Mouse (Mus musculus) myocyte (in vitro differentiated cells): ENCODE results near the gene Adam8.

Source experiments
- CEBPB ChIP-seq: IDR thresholded peaks from 2 replicates; pipeline ENCODE4 v1.6.1; 2011; ENCODE audit warnings: mild to moderate bottlenecking, moderate library complexity; ENCODE audit not compliant: poor library complexity, insufficient read depth, severe bottlenecking
- MAX ChIP-seq: IDR thresholded peaks from one replicate; pipeline ENCODE4 v1.6.1; 2011; ENCODE audit warnings: low read depth, mild to moderate bottlenecking, control low read depth
- MYOD1 ChIP-seq, 3 experiments: IDR thresholded peaks; one replicate each; pipeline ENCODE4 v1.6.1; 2011; ENCODE audit warnings: control low read depth in 2 of 3, low read depth in 2 of 3, mild to moderate bottlenecking in 2 of 3, moderate library complexity in 1 of 3; ENCODE audit not compliant: insufficient read length in 2 of 3, control insufficient read depth in 1 of 3
- MYOG ChIP-seq, 3 experiments: IDR thresholded peaks; one replicate each; pipeline ENCODE4 v1.6.1; 2011; ENCODE audit warnings: control low read depth in 2 of 3, low read depth in 2 of 3, mild to moderate bottlenecking in 2 of 3; ENCODE audit not compliant: insufficient read length in 2 of 3, control insufficient read depth in 1 of 3, insufficient read depth in 1 of 3
- POLR2A ChIP-seq: IDR thresholded peaks from one replicate; pipeline ENCODE4 v1.6.1; 2011; ENCODE audit warnings: low read depth, mild to moderate bottlenecking, control low read depth, moderate library complexity; ENCODE audit not compliant: insufficient read length
- POLR2AphosphoS2 ChIP-seq: IDR thresholded peaks from one replicate; pipeline ENCODE4 v1.6.1; 2011; ENCODE audit warnings: low read depth, control low read depth; ENCODE audit not compliant: insufficient read length
- REST ChIP-seq: IDR thresholded peaks from one replicate; pipeline ENCODE4 v1.6.1; 2011; ENCODE audit warnings: mild to moderate bottlenecking, control low read depth, moderate library complexity; ENCODE audit not compliant: insufficient read depth, insufficient read length
- TCF12 ChIP-seq: IDR thresholded peaks from one replicate; pipeline ENCODE4 v1.6.1; 2011; ENCODE audit warnings: mild to moderate bottlenecking, control low read depth; ENCODE audit not compliant: poor library complexity, insufficient read depth, severe bottlenecking
- TCF3 ChIP-seq: IDR thresholded peaks from one replicate; pipeline ENCODE4 v1.6.1; 2011; ENCODE audit warnings: low read depth, control low read depth; ENCODE audit not compliant: insufficient read length
- USF1 ChIP-seq: IDR thresholded peaks from one replicate; pipeline ENCODE4 v1.6.1; 2011; ENCODE audit warnings: low read depth, mild to moderate bottlenecking, control low read depth, moderate library complexity

DNA sequence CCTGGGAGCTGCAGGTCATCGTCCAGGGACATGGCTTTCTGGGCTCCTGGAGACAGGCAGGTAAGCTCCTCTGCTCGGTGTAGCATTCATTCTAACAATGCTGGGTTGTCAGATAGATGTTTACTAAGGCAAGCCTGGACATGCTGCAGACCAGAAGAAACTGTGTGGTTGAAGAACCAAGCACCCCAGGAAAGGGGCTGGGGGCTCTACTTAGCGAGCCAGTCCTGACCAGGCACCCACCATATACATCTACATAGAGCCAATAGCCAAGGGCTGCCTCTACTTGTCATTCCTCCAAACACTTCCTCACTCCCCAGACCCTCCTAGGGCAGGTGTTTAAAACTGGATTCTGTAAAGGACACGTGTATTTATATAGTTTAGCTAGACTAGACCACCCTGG lies 1.8 kb upstream of the Adam8 start:
- TF ChIP-seq MYOG (IDR thresholded peaks at IDR 0.05; ENCODE audit: control insufficient read depth in 1 of 3, insufficient read depth in 1 of 3, insufficient read length in 2 of 3, low read depth in 2 of 3): no peak
- no peak for TF ChIP-seq TCF3
- no peak for TF ChIP-seq POLR2A
- TF ChIP-seq MAX: no peak
- TF ChIP-seq MYOD1 (IDR thresholded peaks at IDR 0.05; ENCODE audit: control insufficient read depth in 1 of 3, insufficient read length in 2 of 3, low read depth in 2 of 3): no peak
- no peak for TF ChIP-seq REST
- no peak for TF ChIP-seq TCF12
- TF ChIP-seq POLR2AphosphoS2: no peak
- TF ChIP-seq USF1: no peak
- no peak for TF ChIP-seq CEBPB
